Mouse (Mus musculus) stomach, embryonic 14.5 days (tissue): ENCODE results near the gene Slc7a7. TPM values are rescaled to one million over a fixed set of nuclear protein-coding genes. Genes with fewer than 3 reads are reported as not detected.
"Not testable (repeated sequence)": the region's sequence is repeated elsewhere in the genome, so short reads cannot be mapped to it uniquely, and the experiment has no call there.

Experiments
- ATAC-seq: fragments of 200-750 bp; cut with Nextera tagmentation; 2 replicates; pipeline ENCODE4 v1.8.0; 2017; ENCODE audit warnings: low read depth, moderate TSS enrichment; ENCODE audit not compliant: insufficient number of reproducible peaks, insufficient read depth, low FRiP score
- H3K27ac ChIP-seq: fragments of 300-500 bp; sonication (generic); 2 replicates; pipeline ENCODE4 v1.5.1; 2014; ENCODE audit warnings: mild to moderate bottlenecking, low read length, moderate library complexity, mixed read lengths
- H3K27me3 ChIP-seq: fragments of 300-500 bp; sonication (generic); 2 replicates; pipeline ENCODE4 v1.6.1; 2014; ENCODE audit warnings: low read length, control low read depth, mixed read lengths; ENCODE audit not compliant: control insufficient read depth, insufficient read depth
- H3K36me3 ChIP-seq: fragments of 300-500 bp; sonication (generic); 2 replicates; pipeline ENCODE4 v1.6.1; 2014; ENCODE audit warnings: mild to moderate bottlenecking, control low read depth, low read length, moderate library complexity, mixed read lengths; ENCODE audit not compliant: control insufficient read depth, insufficient read depth
- H3K4me1 ChIP-seq: fragments of 300-500 bp; sonication (generic); 2 replicates; pipeline ENCODE4 v1.6.1; 2014; ENCODE audit warnings: low read length, control low read depth, mixed read lengths; ENCODE audit not compliant: control insufficient read depth, insufficient read depth
- H3K4me2 ChIP-seq: fragments of 300-500 bp; sonication (generic); replicated peaks from 2 replicates; pipeline ENCODE4 v1.6.1; 2014; ENCODE audit warnings: low read depth, low read length, control low read depth
- H3K4me3 ChIP-seq: fragments of 300-500 bp; sonication (generic); 2 replicates; pipeline ENCODE4 v1.5.1; 2014; ENCODE audit warnings: low read depth, low read length, control low read depth
- H3K9ac ChIP-seq: fragments of 300-500 bp; sonication (generic); replicated peaks from 2 replicates; pipeline ENCODE4 v1.6.1; 2014; ENCODE audit warnings: low read depth, mild to moderate bottlenecking, control low read depth, low read length, moderate library complexity, mixed read lengths
- H3K9me3 ChIP-seq: fragments of 300-500 bp; sonication (generic); 2 replicates; pipeline ENCODE4 v1.6.1; 2016; ENCODE audit warnings: low read depth, low read length, control low read depth; ENCODE audit not compliant: control insufficient read depth
- WGBS: fragments of 180-500 bp; shearing (Covaris S2); extraction: QIAGEN DNeasy Blood & Tissue Kit; methylation state at CpG from one replicate; pipeline ENCODE4 v1.1.7; 2014; 5-methylcytosine and 5-hydroxymethylcytosine counted together
- polyA plus RNA-seq: library from polyadenylated mRNA; unstranded; fragments of >200 nt; fragmentation: Nextera tagmentation; extraction: Ambion mirVana; gene quantifications from 2 replicates; pipeline ENCODE4 v1.2.1, GENCODE M21; 2014

The Slc7a7 gene
- polyA plus RNA-seq, 1 experiment from 2014 or later, result 10.3 TPM

- 30% methylated on average over 2 of the region's 2 CpGs for WGBS
- not testable (repeated sequence) for H3K4me2 ChIP-seq, H3K4me1 ChIP-seq, H3K36me3 ChIP-seq, H3K9me3 ChIP-seq, H3K9ac ChIP-seq, H3K27me3 ChIP-seq, H3K4me3 ChIP-seq, H3K27ac ChIP-seq, ATAC-seq
Measured at GRCm38 (mm10) chr14:54341807-54342206, 75.8 kb downstream of the Slc7a7 start.

- Histone ChIP-seq H3K4me1 (no peaks in the 10 kb centered on the region), H3K4me3 (no peak overlapping the region), H3K27ac (no peak overlapping the region), H3K4me2 (no peak overlapping the region), H3K9me3 (no peaks in the 10 kb centered on the region), H3K9ac (no peak overlapping the region), H3K36me3 (no peaks in the 10 kb centered on the region), H3K27me3 (no peaks in the 10 kb centered on the region)
- no peak for ATAC-seq
- WGBS, result 60% methylated on average over 7 of the region's 7 CpGs
Measured at GRCm38 (mm10) chr14:54340836-54341235, 76.7 kb downstream of the Slc7a7 start.

GRCm38 (mm10) chr14:54333452-54334189 is 84.0 kb downstream of the Slc7a7 start:
- WGBS, result 62% methylated on average over 8 of the region's 8 CpGs
- Histone ChIP-seq H3K4me3 (no peak overlapping the region), H3K9ac (no peak overlapping the region), H3K27ac (no peak overlapping the region), H3K9me3 (no peaks in the 10 kb centered on the region), H3K36me3 (no peaks in the 10 kb centered on the region), H3K4me1 (no peaks in the 10 kb centered on the region), H3K4me2 (no peak overlapping the region), H3K27me3 (no peaks in the 10 kb centered on the region)
- no peak for ATAC-seq

- H3K27me3 ChIP-seq, result no peaks in the 10 kb centered on the region
- no peaks in the 10 kb centered on the region for H3K36me3 ChIP-seq
- no peak overlapping the region for H3K4me2 ChIP-seq
- H3K9me3 ChIP-seq, result no peaks in the 10 kb centered on the region
- H3K4me1 ChIP-seq, result no peaks in the 10 kb centered on the region
- WGBS, result 78% methylated on average over 5 of the region's 5 CpGs
- H3K4me3 ChIP-seq, result no peak overlapping the region
- H3K27ac ChIP-seq, result no peak overlapping the region
- H3K9ac ChIP-seq, result no peak overlapping the region
- no peak for ATAC-seq
Measured at GRCm38 (mm10) chr14:54332176-54333074, 85.2 kb downstream of the Slc7a7 start.

- Histone ChIP-seq H3K9me3 (no peaks in the 10 kb centered on the region), H3K27me3 (no peaks in the 10 kb centered on the region), H3K36me3 (no peaks in the 10 kb centered on the region), H3K27ac (no peak overlapping the region), H3K4me1 (no peaks in the 10 kb centered on the region), H3K9ac (no peak overlapping the region), H3K4me2 (no peak overlapping the region), H3K4me3 (no peak overlapping the region)
- 94% methylated on average over 1 of the region's 1 CpGs for WGBS
- no peak for ATAC-seq
Measured at GRCm38 (mm10) chr14:54331178-54331577, 86.4 kb downstream of the Slc7a7 start.

GRCm38 (mm10) chr14:54329201-54329600 is 88.4 kb downstream of the Slc7a7 start:
- H3K36me3 ChIP-seq, result no peaks in the 10 kb centered on the region
- H3K9ac ChIP-seq, result no peak overlapping the region
- H3K4me1 ChIP-seq, result no peaks in the 10 kb centered on the region
- no peak overlapping the region; the same call in 1 of the 2 replicates for H3K4me2 ChIP-seq
- no peak for ATAC-seq
- H3K27ac ChIP-seq, result no peak overlapping the region
- H3K27me3 ChIP-seq, result no peaks in the 10 kb centered on the region
- 30% methylated on average over 9 of the region's 9 CpGs for WGBS
- no peak overlapping the region for H3K4me3 ChIP-seq
- H3K9me3 ChIP-seq, result no peaks in the 10 kb centered on the region

- H3K27ac ChIP-seq, result no peak overlapping the region
- H3K4me1 ChIP-seq, result no peaks in the 10 kb centered on the region
- no peaks in the 10 kb centered on the region for H3K27me3 ChIP-seq
- no peaks in the 10 kb centered on the region for H3K36me3 ChIP-seq
- H3K9me3 ChIP-seq, result no peaks in the 10 kb centered on the region
- WGBS, result 81% methylated on average over 2 of the region's 2 CpGs
- H3K9ac ChIP-seq, result no peak overlapping the region
- no peak overlapping the region for H3K4me3 ChIP-seq
- H3K4me2 ChIP-seq, result no peak overlapping the region
- no peak for ATAC-seq
Measured at GRCm38 (mm10) chr14:54328548-54328947, 89.0 kb downstream of the Slc7a7 start.

GRCm38 (mm10) chr14:54324486-54324885 is 93.1 kb downstream of the Slc7a7 start:
- 66% methylated on average over 5 of the region's 5 CpGs for WGBS
- H3K27ac ChIP-seq, result no peak overlapping the region
- no peak for ATAC-seq
- H3K27me3 ChIP-seq, result no peaks in the 10 kb centered on the region
- no peak overlapping the region for H3K9ac ChIP-seq
- no peaks in the 10 kb centered on the region for H3K4me1 ChIP-seq
- H3K36me3 ChIP-seq, result no peaks in the 10 kb centered on the region
- no peak overlapping the region for H3K4me2 ChIP-seq
- H3K4me3 ChIP-seq, result no peak overlapping the region
- peaks cover 4% of the 10 kb centered on the region; the same call in 1 of the 2 replicates for H3K9me3 ChIP-seq
